Mouse (Mus musculus) embryonic facial prominence, embryonic 15.5 days (tissue): ENCODE measurements at regions not wholly inside any gene's neighbourhood (a gene's known extent, or its start where the extent isn't known, plus 50 kb on each side); places are given as distances from the start of the nearest gene placed in this dataset.
"Not testable (repeated sequence)": the region's sequence is repeated elsewhere in the genome, so short reads cannot be mapped to it uniquely, and the experiment has no call there.

Experiments
- ATAC-seq: fragments of 200-750 bp; cut with Nextera tagmentation; 2 replicates; pipeline ENCODE4 v1.8.0; 2017; ENCODE audit warnings: low read depth, moderate TSS enrichment; ENCODE audit not compliant: insufficient number of reproducible peaks, low FRiP score, low TSS enrichment
- H3K27ac ChIP-seq: fragments of 300-500 bp; sonication (generic); replicated peaks from 2 replicates; pipeline ENCODE4 v1.5.1; 2015; ENCODE audit warnings: mild to moderate bottlenecking, inconsistent platforms
- H3K27me3 ChIP-seq: fragments of 300-500 bp; sonication (generic); 2 replicates; pipeline ENCODE4 v1.6.1; 2015; ENCODE audit warnings: inconsistent platforms
- H3K36me3 ChIP-seq: fragments of 300-500 bp; sonication (generic); 2 replicates; pipeline ENCODE4 v1.6.1; 2015; ENCODE audit warnings: mild to moderate bottlenecking, inconsistent platforms
- H3K4me1 ChIP-seq: fragments of 300-500 bp; sonication (generic); 2 replicates; pipeline ENCODE4 v1.6.1; 2015; ENCODE audit warnings: inconsistent platforms
- H3K4me2 ChIP-seq: fragments of 300-500 bp; sonication (generic); replicated peaks from 2 replicates; pipeline ENCODE4 v1.6.1; 2015; ENCODE audit warnings: mild to moderate bottlenecking, inconsistent platforms
- H3K4me3 ChIP-seq: fragments of 300-500 bp; sonication (generic); replicated peaks from 2 replicates; pipeline ENCODE4 v1.5.1; 2015; ENCODE audit warnings: mild to moderate bottlenecking, inconsistent platforms
- H3K9ac ChIP-seq: fragments of 300-500 bp; sonication (generic); 2 replicates; pipeline ENCODE4 v1.6.1; 2015; ENCODE audit warnings: inconsistent platforms
- H3K9me3 ChIP-seq: fragments of 300-500 bp; sonication (generic); replicated peaks from 2 replicates; pipeline ENCODE4 v1.6.1; 2016; ENCODE audit warnings: inconsistent platforms
- WGBS: fragments of 180-500 bp; shearing (Covaris S2); methylation state at CpG from one replicate; pipeline ENCODE4 v1.1.7; 2015; 5-methylcytosine and 5-hydroxymethylcytosine counted together

- no peak overlapping the region; the same call in 1 of the 2 replicates for H3K4me2 ChIP-seq
Observed at GRCm38 (mm10) chr3:50639907-50640323, 196.5 kb upstream of the Slc7a11 start.

GRCm38 (mm10) chr3:50634457-50635075 lies 191.2 kb upstream of the Slc7a11 start:
- Histone ChIP-seq H3K27me3 (no peaks in the 10 kb centered on the region), H3K4me3 (no peak overlapping the region), H3K9me3 (no peaks in the 10 kb centered on the region), H3K36me3 (no peaks in the 10 kb centered on the region), H3K27ac (no peak overlapping the region), H3K9ac (no peak overlapping the region), H3K4me1 (no peaks in the 10 kb centered on the region), H3K4me2 (no peak overlapping the region)
- 69% methylated on average over 7 of the region's 7 CpGs for WGBS
- ATAC-seq, result no peak

More at GRCm38 (mm10) chr3:50639907-50640323, 196.5 kb upstream of the Slc7a11 start:
- no peak for ATAC-seq
- 51% methylated on average over 12 of the region's 12 CpGs for WGBS
- Histone ChIP-seq H3K27ac (no peak overlapping the region), H3K9ac (no peak overlapping the region), H3K9me3 (no peaks in the 10 kb centered on the region), H3K36me3 (no peaks in the 10 kb centered on the region), H3K27me3 (no peaks in the 10 kb centered on the region), H3K4me3 (peak overlapping the region; percentile 10; the same call in 1 of the 2 replicates), H3K4me1 (no peaks in the 10 kb centered on the region)

GRCm38 (mm10) chr3:50631286-50631685 lies 187.9 kb upstream of the Slc7a11 start:
- Histone ChIP-seq H3K4me2 (no peak overlapping the region), H3K27ac (no peak overlapping the region), H3K4me1 (no peaks in the 10 kb centered on the region), H3K9ac (no peak overlapping the region), H3K9me3 (no peaks in the 10 kb centered on the region), H3K4me3 (no peak overlapping the region), H3K27me3 (no peaks in the 10 kb centered on the region), H3K36me3 (no peaks in the 10 kb centered on the region)
- no peak for ATAC-seq

- 81% methylated on average over 9 of the region's 9 CpGs for WGBS
- Histone ChIP-seq H3K4me2 (no peak overlapping the region), H3K9me3 (no peaks in the 10 kb centered on the region), H3K27ac (no peak overlapping the region), H3K9ac (no peak overlapping the region), H3K36me3 (no peaks in the 10 kb centered on the region), H3K4me3 (no peak overlapping the region), H3K4me1 (no peaks in the 10 kb centered on the region), H3K27me3 (no peaks in the 10 kb centered on the region)
- no peak for ATAC-seq
Observed at GRCm38 (mm10) chr3:50628092-50628696, 184.8 kb upstream of the Slc7a11 start.

GRCm38 (mm10) chr3:50621176-50621575 lies 177.8 kb upstream of the Slc7a11 start:
- H3K4me1 ChIP-seq, H3K9ac ChIP-seq: not testable (repeated sequence)
- WGBS, result 47% methylated on average over 3 of the region's 3 CpGs

GRCm38 (mm10) chr3:50619061-50619460 lies 175.6 kb upstream of the Slc7a11 start:
- Histone ChIP-seq H3K4me2 (no peak overlapping the region), H3K9ac (no peak overlapping the region), H3K27ac (no peak overlapping the region), H3K4me3 (no peak overlapping the region), H3K36me3 (no peaks in the 10 kb centered on the region), H3K9me3 (no peaks in the 10 kb centered on the region), H3K27me3 (no peaks in the 10 kb centered on the region), H3K4me1 (no peaks in the 10 kb centered on the region)
- WGBS, result 77% methylated on average over 6 of the region's 6 CpGs
- no peak for ATAC-seq

More at GRCm38 (mm10) chr3:50621176-50621575, 177.8 kb upstream of the Slc7a11 start:
- not testable (repeated sequence) for H3K36me3 ChIP-seq, ATAC-seq, H3K27ac ChIP-seq, H3K27me3 ChIP-seq, H3K4me2 ChIP-seq, H3K9me3 ChIP-seq, H3K4me3 ChIP-seq

- Histone ChIP-seq H3K9me3 (no peaks in the 10 kb centered on the region), H3K27me3 (no peaks in the 10 kb centered on the region), H3K9ac (no peak overlapping the region), H3K27ac (no peak overlapping the region), H3K4me3 (no peak overlapping the region), H3K4me1 (no peaks in the 10 kb centered on the region), H3K36me3 (no peaks in the 10 kb centered on the region), H3K4me2 (no peak overlapping the region)
- ATAC-seq, result no peak
- 77% methylated on average over 8 of the region's 8 CpGs for WGBS
Observed at GRCm38 (mm10) chr3:50615384-50616285, 172.2 kb upstream of the Slc7a11 start.

- H3K27ac ChIP-seq, result no peak overlapping the region
- no peaks in the 10 kb centered on the region for H3K9me3 ChIP-seq
- no peak for ATAC-seq
- H3K4me2 ChIP-seq, result no peak overlapping the region
- H3K4me3 ChIP-seq, result no peak overlapping the region
- 78% methylated on average over 2 of the region's 2 CpGs for WGBS
- no peaks in the 10 kb centered on the region for H3K36me3 ChIP-seq
- no peaks in the 10 kb centered on the region for H3K4me1 ChIP-seq
- H3K27me3 ChIP-seq, result no peaks in the 10 kb centered on the region
- H3K9ac ChIP-seq, result no peak overlapping the region
Observed at GRCm38 (mm10) chr3:50613011-50613410, 169.6 kb upstream of the Slc7a11 start.

GRCm38 (mm10) chr3:50609341-50610012 lies 166.1 kb upstream of the Slc7a11 start:
- 76% methylated on average over 11 of the region's 11 CpGs for WGBS
- no peak overlapping the region for H3K4me2 ChIP-seq
- no peak for ATAC-seq

GRCm38 (mm10) chr3:50607736-50608135 lies 164.3 kb upstream of the Slc7a11 start:
- H3K36me3 ChIP-seq, result no peaks in the 10 kb centered on the region
- no peaks in the 10 kb centered on the region for H3K27me3 ChIP-seq
- no peaks in the 10 kb centered on the region for H3K4me1 ChIP-seq
- no peak overlapping the region for H3K9ac ChIP-seq
- 65% methylated on average over 7 of the region's 7 CpGs for WGBS
- no peak for ATAC-seq
- H3K9me3 ChIP-seq, result no peaks in the 10 kb centered on the region
- H3K4me3 ChIP-seq, result no peak overlapping the region
- no peak overlapping the region for H3K4me2 ChIP-seq
- H3K27ac ChIP-seq, result no peak overlapping the region

More at GRCm38 (mm10) chr3:50609341-50610012, 166.1 kb upstream of the Slc7a11 start:
- Histone ChIP-seq H3K27ac (no peak overlapping the region), H3K36me3 (no peaks in the 10 kb centered on the region), H3K9ac (no peak overlapping the region), H3K27me3 (no peaks in the 10 kb centered on the region), H3K4me1 (no peaks in the 10 kb centered on the region), H3K9me3 (no peaks in the 10 kb centered on the region), H3K4me3 (no peak overlapping the region)

GRCm38 (mm10) chr3:50606986-50607385 lies 163.6 kb upstream of the Slc7a11 start:
- no peak for ATAC-seq
- Histone ChIP-seq H3K27ac (no peak overlapping the region), H3K9me3 (no peaks in the 10 kb centered on the region), H3K4me3 (no peak overlapping the region), H3K4me1 (no peaks in the 10 kb centered on the region), H3K36me3 (no peaks in the 10 kb centered on the region), H3K4me2 (no peak overlapping the region), H3K27me3 (no peaks in the 10 kb centered on the region), H3K9ac (no peak overlapping the region)
- 28% methylated on average over 1 of the region's 1 CpGs for WGBS
